Mouse (Mus musculus) CD4-positive, CD25-positive, alpha-beta regulatory T cell, adult 4 months (primary cell): ENCODE measurements around the gene Nfyb. TPM values are rescaled to one million over a fixed set of nuclear protein-coding genes. Genes with fewer than 3 reads are reported as not detected.

Experiments used
- ATAC-seq: one replicate; pipeline ENCODE4 v1.8.0; 2017
- polyA plus RNA-seq, 2 experiments: library from polyadenylated mRNA; unstranded; fragments of 100-300 nt; shearing (Covaris generic); gene quantifications; one replicate each; pipeline ENCODE4 v1.2.1; 2017

Nfyb gene
- polyA plus RNA-seq, 2 experiments from 2014 or later: 72.3 to 84.2 TPM

DNA sequence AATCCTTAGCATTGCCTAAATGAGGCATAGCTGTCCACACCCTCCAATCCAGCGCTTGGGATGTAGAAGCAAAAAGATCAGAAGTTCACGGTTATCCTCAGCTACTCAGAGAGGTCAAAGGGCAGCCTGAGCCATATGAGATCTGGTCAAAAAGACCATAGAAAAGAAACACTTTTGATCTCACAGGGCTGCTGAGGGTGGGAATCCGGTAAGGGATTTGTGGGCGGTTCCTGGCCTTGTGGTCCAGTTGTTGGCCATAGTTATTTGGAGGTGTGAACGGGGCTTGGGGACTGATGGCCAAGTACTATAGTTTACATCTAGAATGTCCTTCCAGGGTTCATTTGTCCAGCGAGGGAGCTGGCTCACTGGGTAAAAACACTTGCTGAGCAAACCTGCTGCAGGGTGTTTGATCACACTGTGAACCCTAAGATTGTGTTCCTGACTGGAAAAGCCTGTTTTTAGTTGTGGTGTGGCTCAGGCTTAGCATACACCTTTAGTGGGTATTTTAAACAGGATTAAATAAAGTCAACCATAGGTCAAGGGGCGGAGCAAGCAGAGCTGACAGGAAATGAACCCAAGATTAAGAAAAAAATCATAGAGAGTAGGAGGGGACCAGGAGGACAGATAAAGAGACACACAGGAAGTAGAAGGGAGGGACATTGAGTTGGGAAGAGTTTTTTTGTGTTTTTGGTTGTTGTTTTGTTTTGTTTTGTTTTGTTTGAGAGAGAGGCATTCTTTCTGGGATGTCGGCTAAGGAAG lies 15.0 kb upstream of the Nfyb start:
- ATAC-seq: peak; percentile 47

DNA sequence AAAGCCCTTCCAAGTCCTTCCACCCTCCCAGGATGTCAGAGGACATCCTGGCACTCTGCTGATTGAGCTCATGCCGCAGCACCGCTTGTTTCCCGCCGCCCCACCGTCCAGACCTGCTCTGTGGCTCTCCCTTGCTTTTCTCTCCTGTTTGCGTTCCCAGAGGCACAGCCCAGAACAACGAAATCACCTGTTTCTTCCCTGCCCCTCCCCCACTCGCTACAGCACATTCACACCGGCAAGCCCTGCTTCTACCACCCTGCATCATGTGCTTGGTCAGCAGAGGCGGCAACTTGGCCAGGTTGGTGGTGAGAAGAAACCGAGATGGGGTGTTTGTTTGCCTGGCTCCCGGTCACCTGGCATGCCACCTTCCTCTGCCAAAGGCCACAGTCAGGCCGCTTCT lies 13.9 kb upstream of the Nfyb start:
- ATAC-seq: no peak

DNA sequence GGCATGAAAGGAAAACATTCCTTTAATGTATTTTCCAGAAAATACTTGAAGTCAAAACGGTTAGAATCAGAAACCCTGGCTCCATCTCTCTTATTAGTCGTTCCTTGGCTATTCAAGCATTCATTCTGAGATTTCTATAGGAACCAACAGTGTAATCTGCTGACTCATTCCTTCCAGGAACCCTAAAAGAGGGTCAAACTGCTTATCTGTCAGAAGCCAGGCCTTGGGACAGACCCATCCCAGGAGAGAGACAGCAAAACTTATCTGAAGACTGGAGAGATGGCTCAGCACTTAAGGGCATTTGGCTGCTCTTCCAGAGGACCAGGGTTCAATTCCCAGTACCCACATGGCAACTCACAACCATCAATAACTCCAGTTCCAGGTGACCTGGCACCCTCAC lies 13.1 kb upstream of the Nfyb start:
- ATAC-seq: no peak

DNA sequence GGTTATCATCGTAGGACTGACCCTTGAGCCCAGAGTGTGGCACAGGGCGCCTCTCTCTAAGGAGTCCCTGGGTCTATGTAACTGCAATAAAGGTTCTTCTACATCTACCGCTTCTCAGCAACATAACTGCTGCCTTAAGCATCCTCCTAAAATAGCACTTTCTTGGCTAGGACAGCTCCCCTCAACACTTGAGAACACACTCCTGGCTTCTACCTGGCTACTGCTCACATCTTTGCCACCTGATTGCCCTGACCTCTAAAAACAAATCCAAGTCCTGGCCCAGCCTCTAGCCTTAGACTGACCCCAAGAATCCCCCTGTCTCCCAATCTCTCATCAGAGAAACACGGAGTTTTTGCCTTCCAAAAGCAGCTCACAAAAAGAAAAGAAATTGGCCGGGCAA lies 10.9 kb upstream of the Nfyb start:
- no peak for ATAC-seq

DNA sequence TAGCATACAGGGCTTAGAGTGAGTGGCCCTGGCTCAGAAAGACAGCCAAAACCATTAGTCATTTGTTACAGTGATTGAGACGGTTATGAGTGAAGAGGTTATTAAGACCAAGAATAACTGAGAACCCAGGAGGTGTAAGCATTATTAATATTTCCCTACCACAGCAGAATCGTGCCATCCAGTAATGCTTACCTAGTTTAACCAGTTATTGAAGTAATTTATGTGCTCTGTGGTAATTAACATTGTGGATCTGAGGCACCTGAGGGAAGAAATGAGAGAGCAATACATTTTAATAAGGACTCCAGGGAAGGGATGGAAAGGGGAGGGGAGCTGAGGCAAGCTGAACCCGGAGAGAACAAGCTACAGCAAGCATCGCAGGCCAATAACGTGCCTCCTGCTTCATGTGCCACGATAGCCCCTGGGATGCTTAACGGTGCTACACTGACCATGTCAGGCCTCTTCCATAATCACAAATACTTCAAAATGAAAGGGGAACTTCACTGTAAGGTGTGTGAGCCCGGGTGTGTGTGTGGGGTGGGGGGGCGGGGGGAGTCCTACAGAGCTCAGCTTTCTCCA lies 7.7 kb upstream of the Nfyb start:
- ATAC-seq: no peak

DNA sequence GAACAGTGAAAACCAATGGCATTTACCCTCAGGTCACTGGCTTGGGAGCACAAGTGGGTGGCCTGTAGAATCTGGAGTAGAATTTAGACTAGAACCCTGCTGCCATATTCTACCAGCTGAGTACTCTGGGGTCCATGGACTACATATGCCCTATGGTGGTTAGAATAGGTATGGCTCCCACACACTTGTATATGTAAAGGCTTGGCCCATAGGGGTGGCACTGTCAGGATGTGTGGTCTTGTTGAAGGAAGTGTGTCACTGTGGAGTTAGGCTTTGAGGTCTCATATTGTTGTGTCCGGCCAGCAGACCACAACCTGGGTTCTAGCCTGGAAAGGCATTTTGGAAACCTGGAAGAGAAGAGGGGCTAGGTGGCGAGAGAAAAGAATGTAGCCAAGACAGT lies 6.8 kb upstream of the Nfyb start:
- no peak for ATAC-seq

DNA sequence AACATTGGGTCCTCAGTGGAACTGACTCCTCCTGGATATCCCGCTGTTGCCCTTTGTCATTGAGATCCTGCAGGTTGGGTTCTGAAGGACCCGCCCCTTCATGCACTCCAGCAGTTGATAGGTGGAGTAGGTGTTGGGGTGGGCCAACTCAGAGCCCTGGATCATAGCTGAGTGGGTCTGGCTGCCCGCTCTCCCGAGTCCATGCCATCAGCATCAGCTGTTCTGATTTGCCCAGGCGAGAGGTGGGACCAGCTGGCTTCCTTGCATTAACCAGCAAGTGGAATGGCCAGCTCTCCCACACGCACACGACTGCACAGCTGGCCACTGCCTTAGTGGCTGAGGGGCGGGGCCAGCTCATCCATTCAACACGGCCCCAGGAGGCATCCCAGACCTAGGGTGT lies 5.0 kb upstream of the Nfyb start:
- ATAC-seq: no peak

DNA sequence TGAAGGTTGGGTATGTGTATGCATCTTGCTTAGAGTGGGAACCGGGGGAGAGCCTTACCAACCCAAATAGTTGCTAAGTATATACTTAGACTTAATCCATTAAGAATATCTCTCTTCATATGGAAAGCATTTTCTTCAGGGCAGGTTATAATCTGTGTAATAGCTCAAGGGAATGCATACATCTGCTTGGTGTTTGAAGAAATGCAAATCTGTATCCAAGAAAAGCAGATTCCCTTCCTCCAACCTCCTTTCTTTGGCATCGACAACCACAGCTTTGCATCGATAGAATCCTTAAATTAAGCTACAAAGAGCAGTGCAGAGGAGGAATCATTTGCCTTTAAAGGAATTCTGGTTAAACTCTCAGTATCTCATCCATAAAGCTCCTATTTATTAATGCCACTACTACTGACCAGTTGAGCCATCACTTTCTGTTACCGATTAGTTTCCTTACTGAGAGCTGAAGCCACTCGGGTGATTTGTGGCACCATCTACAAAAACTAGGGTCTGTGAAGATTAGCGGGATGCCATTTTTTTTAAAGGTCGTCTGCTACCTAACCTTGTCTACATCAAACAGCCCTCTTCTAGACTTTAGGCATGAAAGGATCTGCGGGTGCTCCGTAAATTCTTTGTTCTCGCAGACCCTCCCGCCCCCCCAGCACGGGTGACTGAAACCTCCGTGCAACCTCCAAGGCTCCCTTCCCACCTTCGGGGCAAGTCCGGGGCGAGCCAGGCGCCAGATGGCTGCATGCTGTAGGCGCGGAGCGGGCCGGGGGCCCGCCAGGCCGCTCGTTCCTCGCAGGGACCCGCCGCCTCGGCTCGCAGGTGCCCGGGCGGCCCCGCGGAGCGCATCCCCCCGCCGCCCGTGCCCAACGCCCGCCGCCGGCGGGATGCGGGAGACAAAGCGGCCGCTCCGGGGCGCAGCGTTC lies 925 bp downstream of the Nfyb start:
- ATAC-seq: no peak

DNA sequence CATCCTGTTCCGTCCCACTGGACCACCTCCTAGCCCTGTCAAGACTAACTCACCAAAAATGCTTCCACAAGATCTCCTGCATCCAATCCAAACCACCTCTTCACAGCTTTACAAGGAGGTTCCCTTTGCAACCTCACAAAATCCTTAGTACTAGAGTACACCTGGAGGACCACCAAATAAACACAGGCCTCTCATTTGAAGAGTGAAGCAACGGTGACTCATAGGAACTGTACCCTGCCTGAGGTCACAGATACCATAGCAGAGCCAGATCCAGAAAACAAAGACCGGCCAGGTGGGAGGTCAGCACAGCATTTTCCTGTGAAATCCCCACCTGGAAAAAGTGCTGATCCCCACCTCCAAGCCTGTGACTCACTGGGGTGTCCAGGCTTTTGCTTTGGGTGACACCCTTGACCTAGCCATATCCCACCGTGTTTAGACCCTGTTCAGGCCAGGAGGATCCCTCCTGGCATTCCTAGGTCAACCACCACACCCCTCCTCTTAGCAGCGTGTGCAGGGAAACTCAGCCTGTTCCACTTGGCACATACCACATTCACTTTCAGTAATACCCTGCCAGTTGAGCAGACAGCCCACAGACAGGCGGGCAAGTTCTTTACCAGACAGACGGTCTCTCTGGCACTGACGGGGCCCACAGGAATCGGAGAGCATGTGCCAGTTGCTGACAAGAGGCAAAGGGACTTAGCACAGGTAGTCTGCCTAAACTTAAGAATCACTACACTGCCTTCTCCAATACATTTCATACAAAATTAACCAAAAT lies 2.7 kb downstream of the Nfyb start:
- no peak for ATAC-seq

DNA sequence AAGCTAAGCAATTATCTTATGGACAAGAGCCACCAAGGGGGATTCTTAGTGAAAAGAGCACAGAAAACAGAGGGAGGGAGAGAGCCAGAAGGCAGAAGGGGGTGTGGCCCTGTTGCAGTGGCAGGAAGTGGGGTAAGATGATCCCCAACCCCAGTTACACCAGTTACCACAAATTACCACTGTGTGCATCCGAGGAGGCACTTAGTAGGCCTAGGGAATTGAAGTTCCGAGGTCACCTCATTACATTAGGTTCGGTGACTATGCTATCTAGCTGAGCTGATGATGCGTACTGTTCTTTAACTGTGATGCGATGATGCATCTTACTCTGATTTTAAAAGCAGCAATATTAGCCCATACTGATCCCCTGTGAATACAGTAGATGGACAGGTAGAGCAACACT lies 4.2 kb downstream of the Nfyb start:
- no peak for ATAC-seq

DNA sequence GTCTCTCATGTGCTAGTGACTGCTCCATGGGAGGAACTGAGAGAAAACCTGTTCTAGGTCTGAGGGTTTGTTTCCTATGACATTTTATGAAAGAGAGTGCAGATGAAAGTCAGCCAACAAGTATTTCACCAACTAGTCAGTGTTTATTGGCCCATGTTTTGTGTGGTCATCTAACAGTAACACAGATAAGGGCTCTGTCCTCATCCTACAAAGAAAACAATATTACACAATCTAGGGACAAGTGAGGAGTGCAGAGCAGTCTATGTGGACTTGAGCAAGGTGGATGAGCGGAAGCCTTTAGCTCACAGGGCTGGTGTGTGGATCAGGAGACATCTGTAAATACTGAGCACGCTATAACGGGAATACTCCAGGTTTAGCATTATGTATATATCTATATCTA lies 5.1 kb downstream of the Nfyb start:
- ATAC-seq: no peak

DNA sequence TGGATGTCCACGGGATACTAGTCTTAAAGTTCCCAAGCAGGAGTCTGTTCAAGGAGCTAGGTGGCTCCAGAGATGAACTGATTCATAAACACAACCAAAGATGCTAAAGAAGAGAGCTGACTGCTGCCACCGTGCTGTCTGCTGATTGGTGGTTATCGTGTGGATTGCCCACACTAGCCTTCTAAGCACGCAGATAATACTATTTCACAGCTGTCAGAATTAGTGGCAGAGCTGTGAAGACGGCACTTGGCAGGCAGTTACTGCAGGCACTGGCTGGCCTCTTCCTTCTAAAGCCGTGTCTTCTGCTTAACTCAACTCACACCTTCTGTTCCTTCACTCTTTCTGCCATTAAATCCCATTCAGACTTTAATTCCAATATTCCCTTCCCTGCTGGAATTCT lies 5.6 kb downstream of the Nfyb start:
- no peak for ATAC-seq

DNA sequence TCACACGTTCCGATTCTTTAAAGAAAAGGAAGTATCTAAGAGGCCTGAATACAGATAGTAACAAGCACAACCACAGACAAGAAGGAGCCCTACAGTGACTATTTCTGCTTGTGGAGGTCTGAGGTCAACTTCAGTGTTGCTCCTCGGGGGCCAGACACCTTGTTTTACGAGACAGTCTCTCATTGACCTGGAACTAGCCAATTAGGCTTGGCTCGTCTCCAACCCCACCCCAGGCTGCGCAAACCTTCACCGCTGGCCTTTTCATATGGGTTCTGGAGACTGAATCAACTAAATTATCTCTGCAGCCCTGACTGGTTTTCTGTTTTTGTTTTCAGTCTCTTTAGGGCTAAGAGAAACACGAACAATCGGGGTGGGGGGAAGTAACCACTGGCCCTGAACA lies 6.6 kb downstream of the Nfyb start:
- no peak for ATAC-seq

DNA sequence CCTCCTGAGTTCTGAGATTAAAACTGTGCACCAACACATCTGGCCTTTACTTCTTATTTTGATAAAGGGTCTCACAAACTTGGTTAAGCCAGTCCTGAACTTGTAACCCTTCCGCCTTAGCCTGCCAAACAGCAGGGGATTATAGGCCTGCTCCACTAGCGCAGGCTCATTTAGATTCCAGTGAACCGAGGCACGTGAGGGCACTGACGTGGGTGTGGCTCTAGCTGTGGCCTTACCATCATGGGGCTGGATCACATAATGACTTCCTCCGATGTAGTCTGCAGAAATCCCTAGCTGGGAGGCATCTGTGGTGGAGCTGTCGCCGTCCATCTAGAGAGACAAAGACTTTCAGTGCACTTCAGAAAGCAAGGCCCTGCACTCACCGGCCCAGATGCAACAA lies 7.5 kb downstream of the Nfyb start:
- ATAC-seq: no peak

DNA sequence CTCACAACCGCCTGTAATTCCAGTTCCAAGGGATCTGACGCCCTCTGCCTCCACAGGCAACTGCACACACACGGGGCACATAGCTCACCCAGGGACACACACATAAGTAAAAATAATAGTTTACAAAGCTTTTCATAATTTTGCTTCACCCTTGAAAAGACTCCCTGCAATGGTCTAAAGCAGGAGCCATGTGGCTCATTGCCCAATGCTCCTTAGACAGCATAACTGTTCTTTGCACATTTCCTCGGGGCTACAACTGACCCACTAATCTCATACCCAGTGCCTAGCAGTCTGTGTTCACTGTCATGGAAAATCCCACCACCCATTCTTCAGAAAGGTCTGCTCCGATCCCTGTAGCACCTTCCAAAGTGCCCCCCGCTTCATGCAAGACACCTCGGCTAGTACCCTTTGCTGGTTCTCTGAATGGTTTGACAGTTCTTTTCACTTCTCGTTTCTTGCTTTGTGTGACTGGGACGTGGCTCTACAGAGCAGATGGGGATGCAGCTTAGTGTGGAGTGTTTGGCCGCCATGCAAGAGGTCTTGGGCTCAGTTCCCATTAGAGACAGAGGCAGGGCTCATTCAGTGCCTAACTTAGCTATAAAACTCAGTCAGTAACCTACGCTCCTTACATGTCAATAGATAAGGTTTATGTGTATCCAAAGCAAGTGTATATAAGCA lies 8.6 kb downstream of the Nfyb start:
- ATAC-seq: no peak

DNA sequence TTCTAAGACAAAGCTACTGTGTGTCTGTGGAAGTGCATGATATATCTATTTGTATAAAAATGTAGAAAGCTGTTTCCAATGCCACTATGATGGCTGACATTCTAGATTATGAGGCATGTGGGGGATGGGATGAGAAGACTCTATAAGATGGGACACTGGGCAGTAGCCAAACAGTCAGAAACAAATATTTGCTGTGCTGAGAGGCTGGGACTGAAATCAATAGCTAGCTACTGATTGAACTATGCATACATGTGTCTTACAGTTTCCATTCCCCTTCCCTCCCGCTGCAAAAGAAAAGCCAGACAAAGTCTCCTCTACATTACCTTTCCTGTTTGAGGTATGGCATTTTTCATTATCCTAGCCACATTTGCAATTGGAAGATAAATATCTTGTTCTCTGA lies 9.3 kb downstream of the Nfyb start:
- ATAC-seq: no peak

DNA sequence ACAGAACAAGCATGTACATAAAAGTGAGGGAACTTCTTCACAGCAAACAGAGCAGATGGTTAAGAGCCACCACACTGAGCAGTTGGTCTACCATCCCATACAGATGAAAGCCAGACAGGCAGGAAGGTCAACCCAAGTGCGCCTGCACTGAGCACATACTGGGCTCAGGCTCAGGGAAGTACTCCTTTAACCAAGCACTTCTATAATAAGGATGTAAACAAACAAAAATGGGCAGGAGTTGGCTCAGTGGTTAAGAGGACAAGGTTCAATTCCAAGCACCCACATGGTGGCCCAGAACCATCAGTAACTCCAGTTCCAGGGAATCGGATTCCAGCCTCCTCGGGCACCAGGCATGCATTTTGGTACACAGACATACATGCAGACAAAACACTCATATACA lies 11.0 kb downstream of the Nfyb start:
- ATAC-seq: no peak

DNA sequence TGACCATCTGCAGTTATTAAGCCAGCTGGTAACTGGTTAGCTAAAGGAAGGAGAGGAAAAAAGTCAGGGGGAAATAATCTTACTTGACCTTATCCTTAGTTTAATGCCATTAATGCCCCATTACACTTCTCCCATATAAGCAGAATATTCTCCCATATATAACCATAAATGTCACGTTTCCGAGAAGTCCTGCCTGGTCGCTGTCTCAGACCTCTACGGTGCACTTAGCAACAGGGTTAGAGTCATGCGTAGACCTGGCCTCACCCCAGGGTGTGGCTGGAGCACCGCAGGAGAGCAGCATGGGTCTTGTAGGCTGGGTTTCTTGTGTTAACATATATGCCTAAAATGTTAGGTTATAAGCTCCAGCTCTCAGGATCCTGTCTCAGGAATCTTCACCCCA lies 13.2 kb downstream of the Nfyb start:
- ATAC-seq: no peak

DNA sequence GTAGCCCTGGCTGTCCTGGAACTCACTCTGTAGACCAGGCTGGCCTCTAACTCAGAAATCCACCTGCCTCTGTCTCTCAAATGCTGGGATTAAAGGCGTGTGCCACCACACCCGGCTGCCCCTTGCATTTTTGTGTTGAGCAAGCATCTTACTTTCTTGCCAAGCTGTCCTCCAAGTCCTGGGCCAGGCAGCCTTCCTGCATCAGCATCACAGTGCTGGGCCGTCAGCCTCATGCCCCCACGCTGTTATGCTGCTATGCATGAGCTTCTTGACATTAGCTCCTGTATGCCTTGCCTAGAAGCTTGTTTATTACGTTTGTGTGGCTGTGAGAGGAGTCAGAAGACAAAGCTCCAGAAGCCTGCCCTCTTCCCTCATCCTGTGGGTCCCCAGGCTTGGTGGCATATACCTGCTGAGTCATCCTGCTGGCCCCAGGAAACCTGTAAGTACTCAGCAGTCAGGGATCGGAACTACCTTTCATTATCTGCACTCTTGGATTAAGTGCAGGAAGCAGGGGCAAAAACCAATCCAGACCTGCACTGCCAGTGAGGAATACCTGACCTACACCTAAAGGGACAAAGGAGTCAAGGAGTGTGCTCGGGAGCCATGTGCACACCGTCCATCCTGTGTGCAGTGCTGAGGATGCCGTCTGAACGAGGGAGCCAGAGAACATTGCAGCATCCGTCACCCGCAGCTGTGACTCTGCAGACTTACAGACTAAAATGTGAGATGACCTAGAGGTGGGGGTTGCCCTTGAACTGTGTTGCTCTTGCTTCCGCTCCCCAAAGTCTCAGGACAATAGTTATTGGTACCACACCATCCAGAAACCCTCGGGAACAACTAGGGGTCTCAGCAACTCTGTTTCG lies 16.7 kb downstream of the Nfyb start:
- ATAC-seq: no peak

DNA sequence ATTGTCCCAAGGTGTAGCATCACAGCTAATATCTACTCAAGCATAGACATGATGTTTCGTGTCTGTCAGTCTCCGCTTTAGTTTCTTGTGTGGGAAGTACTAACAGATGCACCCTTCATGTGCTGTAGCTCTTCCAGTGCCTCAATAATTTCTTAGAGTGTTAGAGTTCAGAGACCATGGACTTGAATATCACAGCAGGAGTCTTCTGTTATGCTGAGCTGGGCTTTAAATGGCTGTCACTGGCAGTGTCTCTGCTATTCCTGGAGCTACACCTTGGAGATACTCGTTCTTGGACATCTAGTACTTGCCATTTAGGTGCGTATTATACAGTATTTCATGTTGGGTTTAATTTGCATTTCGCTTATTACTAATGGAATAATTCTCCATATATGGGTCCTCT lies 18.6 kb downstream of the Nfyb start:
- ATAC-seq: no peak

DNA sequence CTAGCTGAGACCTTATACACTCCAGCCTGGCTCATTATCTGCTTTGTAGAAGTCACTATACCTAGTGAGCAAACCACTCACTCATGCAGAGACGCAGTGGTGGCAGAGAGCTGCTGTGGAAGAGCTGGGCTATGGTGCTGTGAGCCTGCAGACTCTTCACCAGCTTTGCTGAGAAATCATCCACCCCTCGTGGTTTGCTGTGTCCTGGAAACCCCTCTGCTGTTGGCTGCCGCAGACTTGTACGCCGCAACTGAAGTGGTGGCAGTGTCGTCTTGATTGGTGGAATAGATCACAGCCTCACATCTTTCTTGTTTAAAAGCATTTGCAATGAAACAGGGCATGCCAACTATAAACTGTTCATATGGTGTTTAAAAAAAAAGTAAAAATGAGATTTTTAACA lies 19.6 kb downstream of the Nfyb start:
- ATAC-seq: no peak
